Mouse (Mus musculus): Measurements from ENCODE around the gene Clcf1. TPM values are rescaled to one million over a fixed set of nuclear protein-coding genes. Genes with fewer than 3 reads are reported as not detected.
A peak's percentile ranks its signal among the peaks of the same experiment; 100 is the strongest.

Gene Clcf1
- total and polyA plus RNA-seq, 3 experiments: 0.42 to 2.3 TPM; not detected in 1

- TF ChIP-seq POLR2AphosphoS2 (IDR thresholded peaks at IDR 0.05; ENCODE audit: low read length) (no peak), USF2 (IDR thresholded peaks at IDR 0.05; ENCODE audit: borderline replicate concordance in 1 of 2, insufficient read depth in 1 of 2, low read depth in 1 of 2, low read length in 2 of 2) (no peak), ZNF384 (IDR thresholded peaks at IDR 0.05; ENCODE audit: low read depth, low read length) (peak; percentile 68), MYB (IDR thresholded peaks at IDR 0.05; ENCODE audit: low read depth, low read length) (no peak), ZC3H11A (IDR thresholded peaks at IDR 0.05; ENCODE audit: low read depth, low read length) (peak; percentile 98), NELFE (IDR thresholded peaks at IDR 0.05; ENCODE audit: low read depth, low read length) (peak; percentile 59), ETS1 (IDR thresholded peaks at IDR 0.05; ENCODE audit: low read depth, low read length) (no peak; the same call in 1 of the 2 replicates), GATA1 (IDR thresholded peaks at IDR 0.05; ENCODE audit: low read depth, low read length) (no peak), TBP (IDR thresholded peaks at IDR 0.05; ENCODE audit: low read depth, low read length) (peak; percentile 82), MAX (IDR thresholded peaks at IDR 0.05; ENCODE audit: low read length) (0 out of 2 replicates have a peak, but pooled peaks have one; percentile 21), ZKSCAN1 (IDR thresholded peaks at IDR 0.05; ENCODE audit: low read depth, low read length) (no peak), ELF1 (IDR thresholded peaks at IDR 0.05; ENCODE audit: low read depth, low read length) (peak; percentile 81), RAD21 (IDR thresholded peaks at IDR 0.05; ENCODE audit: low read depth, low read length) (peak; percentile 100), CTCF (IDR thresholded peaks at IDR 0.05 in 2 of 3, conservative IDR thresholded peaks at IDR 0.05 in 1 of 3; ENCODE audit: control insufficient read depth in 1 of 3, insufficient read depth in 1 of 3, low read depth in 2 of 3, low read length in 3 of 3, poor library complexity in 1 of 3, severe bottlenecking in 1 of 3) (peak; percentile 74 to 100 (median 91)), CHD2 (IDR thresholded peaks at IDR 0.05; ENCODE audit: low read length) (no peak), POLR2AphosphoS5 (IDR thresholded peaks at IDR 0.05; ENCODE audit: borderline replicate concordance, low read depth, low read length) (no peak)
Observed at GRCm38 (mm10) chr19:4257216-4257896, 43.3 kb downstream of the Clcf1 start (continued).

- 0 out of 2 replicates have a peak overlapping the region, but pooled peaks have one; percentile 22 for H3K27ac ChIP-seq (ENCODE audit: control insufficient read depth, low read depth, low read length)
- H3K27me3 ChIP-seq (ENCODE audit: control insufficient read depth in 1 of 2, insufficient read depth in 2 of 2, low read length in 2 of 2): no peaks in the 10 kb centered on the region
- no peak for DNase-seq (ENCODE audit: low read depth, low spot score)
- peaks cover 3% of the 10 kb centered on the region; the same call in 1 of the 2 replicates for H3K79me2 ChIP-seq (ENCODE audit: control insufficient read depth, insufficient read depth, low read length, poor library complexity)
- peaks cover 0 to 3% of the 10 kb centered on the region in 2 experiments; a peak in 1 of 4 replicates for H3K36me3 ChIP-seq (ENCODE audit: control insufficient read depth in 1 of 2, insufficient read depth in 2 of 2, low read length in 2 of 2)
- H3K9ac ChIP-seq (ENCODE audit: control insufficient read depth, low read depth, low read length, poor library complexity, severe bottlenecking): peak overlapping the region; percentile 83
- H3K9me3 ChIP-seq (replicated peaks; ENCODE audit: insufficient read depth, low read length): no peaks in the 10 kb centered on the region
- peak overlapping the region; percentile 56 to 72 for H3K4me3 ChIP-seq (ENCODE audit: control insufficient read depth in 1 of 2, insufficient read depth in 1 of 2, low read depth in 2 of 2, low read length in 2 of 2)
- no peak for TF ChIP-seq SIN3A (IDR thresholded peaks at IDR 0.05; ENCODE audit: low read length)
- 0 out of 2 replicates have a peak, but pooled peaks have one; percentile 3 for TF ChIP-seq USF1 (IDR thresholded peaks at IDR 0.05; ENCODE audit: low read depth, low read length)
- peaks cover 2 to 4% of the 10 kb centered on the region in 2 experiments; a peak in 3 of 4 replicates for H3K4me1 ChIP-seq (ENCODE audit: control insufficient read depth in 1 of 2, insufficient read depth in 2 of 2, low read length in 2 of 2)
Observed at GRCm38 (mm10) chr19:4257897-4258252, 43.8 kb downstream of the Clcf1 start.

Measured in MEL (cell line).